Mouse (Mus musculus) heart, adult 2 months (tissue): ENCODE results near the gene Gins1.

Experiments
- CTCF ChIP-seq: fragments of 200-600 bp; IDR thresholded peaks from 2 replicates; pipeline ENCODE4 v1.8.1; 2022; ENCODE audit warnings: antibody characterized with exemption, mild to moderate bottlenecking, moderate library complexity
- POLR2A ChIP-seq: fragments of 200-500 bp; IDR thresholded peaks from 2 replicates; pipeline ENCODE4 v1.6.1; 2011; ENCODE audit warnings: mild to moderate bottlenecking, low read depth, low read length, control low read depth; ENCODE audit not compliant: insufficient read depth

DNA sequence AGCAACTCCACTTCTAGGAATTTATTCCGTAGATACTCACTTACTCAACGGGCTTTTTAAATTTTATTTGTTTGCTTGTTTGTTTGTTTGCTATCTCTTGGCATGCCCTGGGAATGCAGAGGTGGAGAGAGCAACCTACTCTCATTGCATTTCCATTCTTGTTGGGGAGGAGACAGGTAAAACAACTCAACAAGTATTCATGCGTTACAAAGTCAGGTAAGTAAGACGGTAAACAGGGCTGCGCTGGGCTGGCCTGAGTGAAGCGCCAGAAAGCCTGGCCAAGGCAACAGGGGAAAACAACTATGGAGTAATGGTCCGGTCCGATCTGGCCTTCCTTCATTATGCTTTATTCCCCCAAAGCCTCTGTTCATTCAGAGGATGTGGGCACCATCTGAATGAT lies 2.9 kb upstream of the Gins1 start:
- TF ChIP-seq CTCF (no peak), POLR2A (no peak)
